Comparison of ENCODE assay signal across 8 mouse cellular contexts in genomic region chr4:106907701-106908425, GRCm38 (mm10). TPM values are rescaled to one million over a fixed set of nuclear protein-coding genes. Genes with fewer than 3 reads are reported as not detected.
DNase-seq lines count a peak whose midpoint lies in the region; ATAC-seq lines count a peak whose summit lies in the region.

No protein-coding gene starts in this region.

- DNase-seq in cerebellum, adult 9-10 months: peak; percentile 31
- no peak for DNase-seq in cerebellum, adult 8-10 months
- peak; percentile 88 for DNase-seq in fibroblast of lung, adult 2 months (ENCODE audit: low read depth)
- DNase-seq in heart, postnatal 4 days: peak; percentile 55
- peak; percentile 61 for DNase-seq in thymus, postnatal 4 days
- no peak for DNase-seq in layer of hippocampus, postnatal 10 days (ENCODE audit: low spot score in 2 of 2)

- peak overlapping the region; percentile 95 for H3K4me2 ChIP-seq in limb, embryonic 13.5 days (replicated peaks)
- no peak overlapping the region for H3K4me2 ChIP-seq in midbrain, embryonic 15.5 days

- peaks cover 41% of the 10 kb centered on the region for H3K4me1 ChIP-seq in limb, embryonic 13.5 days
- H3K4me1 ChIP-seq in midbrain, embryonic 15.5 days: peaks cover 28% of the 10 kb centered on the region

- peak; percentile 42 for ATAC-seq in limb, embryonic 13.5 days (ENCODE audit: low FRiP score, low read depth)
- ATAC-seq in midbrain, embryonic 15.5 days (replicated peaks): no peak

- no peaks in the 10 kb centered on the region for H3K36me3 ChIP-seq in limb, embryonic 13.5 days
- H3K36me3 ChIP-seq in midbrain, embryonic 15.5 days (replicated peaks): no peaks in the 10 kb centered on the region

- WGBS in limb, embryonic 13.5 days: 5% methylated on average over 17 of the region's 17 CpGs
- WGBS in midbrain, embryonic 15.5 days: 15% methylated on average over 17 of the region's 17 CpGs

- H3K4me3 ChIP-seq in limb, embryonic 13.5 days: peak overlapping the region; percentile 17
- no peak overlapping the region for H3K4me3 ChIP-seq in midbrain, embryonic 15.5 days

- peak overlapping the region; percentile 54 for H3K9ac ChIP-seq in limb, embryonic 13.5 days
- H3K9ac ChIP-seq in midbrain, embryonic 15.5 days: no peak overlapping the region

- H3K27me3 ChIP-seq in limb, embryonic 13.5 days: no peaks in the 10 kb centered on the region
- H3K27me3 ChIP-seq in midbrain, embryonic 15.5 days (replicated peaks): no peaks in the 10 kb centered on the region

- no peaks in the 10 kb centered on the region for H3K9me3 ChIP-seq in limb, embryonic 13.5 days
- no peaks in the 10 kb centered on the region for H3K9me3 ChIP-seq in midbrain, embryonic 15.5 days

- peak overlapping the region; percentile 99 for H3K27ac ChIP-seq in limb, embryonic 13.5 days
- peak overlapping the region; percentile 99 for H3K27ac ChIP-seq in midbrain, embryonic 15.5 days

RNA-seq across cellular contexts. Expression of gene Ssbp3, which starts 2.6 kb away (rescaled TPM):
- 10 to 100 TPM; 55.3 to 58.7 TPM for total RNA-seq in heart, postnatal 4 days (2021)
- polyA plus RNA-seq in limb, embryonic 13.5 days (2015; fragmentation: Nextera tagmentation; extraction: Ambion mirVana): 171 and 173 TPM in 2 replicates
- polyA plus RNA-seq in midbrain, embryonic 15.5 days (2015; fragmentation: Nextera tagmentation; extraction: Ambion mirVana): 175 and 194 TPM in 2 replicates
- 100 to 1,000 TPM in 1 of 2 experiments, 10 to 100 TPM in 1; 89.5 to 106 TPM for total RNA-seq in layer of hippocampus, postnatal 10 days (2021)

Comparison
In these comparisons a context has a peak if more than half of its experiments do, and no peak if none do; other contexts are left out.
1. DNase-seq: peak in cerebellum, adult 9-10 months (single experiment), fibroblast of lung, adult 2 months (single experiment), heart, postnatal 4 days (single experiment) and thymus, postnatal 4 days (single experiment); none in cerebellum, adult 8-10 months (single experiment) and layer of hippocampus, postnatal 10 days (0 of 2).